Mouse (Mus musculus) CH12.LX (cell line): Measurements from ENCODE around the gene Zfp810. TPM values are rescaled to one million over a fixed set of nuclear protein-coding genes. Genes with fewer than 3 reads are reported as not detected.

Experiments
- DNase-seq: peaks from one replicate; pipeline ENCODE4 v3.0.0-alpha.2; 2013; ENCODE audit errors: extremely low read depth
- H3K27ac ChIP-seq: 2 replicates; pipeline ENCODE4 v1.5.1; 2012; ENCODE audit warnings: low read depth, mild to moderate bottlenecking, control low read depth, moderate library complexity; ENCODE audit not compliant: insufficient read depth
- H3K27me3 ChIP-seq: replicated peaks from 2 replicates; pipeline ENCODE3; 2012; ENCODE audit warnings: inconsistent platforms
- H3K36me3 ChIP-seq, 2 experiments: replicated peaks in 1 of 2; 2 replicates each; pipeline versions ENCODE3 to v1.6.1; 2012; ENCODE audit warnings: inconsistent platforms in 1 of 2, low read length in 1 of 2, mild to moderate bottlenecking in 1 of 2, mixed read lengths in 1 of 2, moderate library complexity in 1 of 2; ENCODE audit not compliant: control insufficient read depth in 1 of 2, insufficient read depth in 1 of 2
- H3K4me1 ChIP-seq, 2 experiments: 2 replicates each; pipeline ENCODE4 v1.6.1; 2012; ENCODE audit warnings: inconsistent platforms in 1 of 2, moderate library complexity in 1 of 2; ENCODE audit not compliant: insufficient read depth in 2 of 2, control insufficient read depth in 1 of 2
- H3K4me2 ChIP-seq: 2 replicates; pipeline ENCODE4 v1.6.1; 2012; ENCODE audit warnings: low read depth, mild to moderate bottlenecking, control low read depth; ENCODE audit not compliant: poor library complexity, insufficient read depth, severe bottlenecking
- H3K4me3 ChIP-seq, 3 experiments: fragments of 150-350 bp in 1 of 3; sonication (generic) in 1 of 3; replicated peaks in 1 of 3; 2 replicates each; pipeline versions ENCODE3 to v1.5.1; 2011 to 2012; ENCODE audit warnings: low read depth in 2 of 3, low read length in 2 of 3, mild to moderate bottlenecking in 2 of 3, moderate library complexity in 2 of 3, control low read depth in 1 of 3, improper control_type of control experiment in 1 of 3, inconsistent platforms in 1 of 3, mixed read lengths in 1 of 3; ENCODE audit not compliant: poor library complexity in 1 of 3
- H3K79me2 ChIP-seq: replicated peaks from 2 replicates; pipeline ENCODE4 v1.6.1; 2012; ENCODE audit warnings: mild to moderate bottlenecking, moderate library complexity; ENCODE audit not compliant: control insufficient read depth, poor library complexity, insufficient read depth, severe bottlenecking; ENCODE audit errors: extremely low read depth
- H3K9ac ChIP-seq: 2 replicates; pipeline ENCODE4 v1.6.1; 2012; ENCODE audit warnings: low read depth, mild to moderate bottlenecking, control low read depth, moderate library complexity; ENCODE audit not compliant: insufficient read depth
- H3K9me3 ChIP-seq: replicated peaks from 2 replicates; pipeline ENCODE3; 2012; ENCODE audit warnings: low read length, inconsistent platforms, mixed read lengths
- CHD1 ChIP-seq: IDR thresholded peaks from 2 replicates; pipeline ENCODE4 v1.6.1; 2012; ENCODE audit warnings: low read depth, low read length, improper control_type of control experiment, inconsistent platforms
- CTCF ChIP-seq, 2 experiments: IDR thresholded peaks in 1 of 2; conservative IDR thresholded peaks in 1 of 2; 2 replicates each; pipeline ENCODE4 v1.5.1; 2011 to 2012; ENCODE audit warnings: low read depth in 2 of 2, low read length in 2 of 2, improper control_type of control experiment in 1 of 2, inconsistent platforms in 1 of 2, mild to moderate bottlenecking in 1 of 2, moderate library complexity in 1 of 2
- E2F4 ChIP-seq: IDR thresholded peaks from 2 replicates; pipeline ENCODE4 v1.6.1; 2011; ENCODE audit warnings: low read depth, low read length, improper control_type of control experiment; ENCODE audit not compliant: insufficient replicate concordance
- GABPA ChIP-seq: IDR thresholded peaks from 2 replicates; pipeline ENCODE4 v1.6.1; 2012; ENCODE audit warnings: low read depth, low read length, improper control_type of control experiment, inconsistent platforms; ENCODE audit not compliant: insufficient replicate concordance
- HCFC1 ChIP-seq: IDR thresholded peaks from 2 replicates; pipeline ENCODE4 v1.6.1; 2012; ENCODE audit warnings: low read depth, mild to moderate bottlenecking, inconsistent platforms, low read length, improper control_type of control experiment
- IRF4 ChIP-seq: IDR thresholded peaks from 2 replicates; pipeline ENCODE4 v1.6.1; 2014; ENCODE audit warnings: low read depth, mild to moderate bottlenecking, inconsistent platforms, low read length, improper control_type of control experiment
- MAFK ChIP-seq: IDR thresholded peaks from 2 replicates; pipeline ENCODE4 v1.6.1; 2011; ENCODE audit warnings: low read length, improper control_type of control experiment; ENCODE audit not compliant: insufficient replicate concordance
- MAX ChIP-seq: IDR thresholded peaks from 2 replicates; pipeline ENCODE4 v1.6.1; 2011; ENCODE audit warnings: low read length, improper control_type of control experiment
- MEF2A ChIP-seq: IDR thresholded peaks from 2 replicates; pipeline ENCODE4 v1.6.1; 2014; ENCODE audit warnings: low read depth, mild to moderate bottlenecking, inconsistent platforms, low read length, improper control_type of control experiment, borderline replicate concordance
- MYC ChIP-seq: IDR thresholded peaks from 2 replicates; pipeline ENCODE4 v1.6.1; 2011; ENCODE audit warnings: low read depth, mild to moderate bottlenecking, improper control_type of control experiment, low read length
- NELFE ChIP-seq: IDR thresholded peaks from 2 replicates; pipeline ENCODE4 v1.6.1; 2011; ENCODE audit warnings: low read depth, low read length, improper control_type of control experiment
- PAX5 ChIP-seq: IDR thresholded peaks from 2 replicates; pipeline ENCODE4 v1.6.1; 2012; ENCODE audit warnings: low read length, inconsistent platforms, mixed read lengths
- POLR2AphosphoS2 ChIP-seq: IDR thresholded peaks from 2 replicates; pipeline ENCODE4 v1.6.1; 2011; ENCODE audit warnings: low read depth, low read length, improper control_type of control experiment
- TBP ChIP-seq: conservative IDR thresholded peaks from 2 replicates; pipeline ENCODE4 v1.6.1; 2011; ENCODE audit warnings: low read depth, low read length, improper control_type of control experiment
- TCF12 ChIP-seq: IDR thresholded peaks from 2 replicates; pipeline ENCODE4 v1.6.1; 2014; ENCODE audit warnings: low read depth, mild to moderate bottlenecking, inconsistent platforms, low read length, improper control_type of control experiment
- UBTF ChIP-seq: IDR thresholded peaks from 2 replicates; pipeline ENCODE4 v1.6.1; 2012; ENCODE audit warnings: low read depth, mild to moderate bottlenecking, inconsistent platforms, low read length, improper control_type of control experiment, moderate library complexity
- USF1 ChIP-seq: IDR thresholded peaks from 2 replicates; pipeline ENCODE4 v1.6.1; 2014; ENCODE audit warnings: low read depth, mild to moderate bottlenecking, inconsistent platforms, low read length, improper control_type of control experiment
- ZKSCAN1 ChIP-seq: IDR thresholded peaks from 2 replicates; pipeline ENCODE4 v1.6.1; 2012; ENCODE audit warnings: low read depth, inconsistent platforms, low read length, improper control_type of control experiment, borderline replicate concordance
- ZNF384 ChIP-seq: IDR thresholded peaks from 2 replicates; pipeline ENCODE4 v1.6.1; 2012; ENCODE audit warnings: low read depth, low read length, improper control_type of control experiment, inconsistent platforms
- dilution Hi-C: fragments of 300-500 bp; cut with MboI; formaldehyde crosslinking; loops from 2 replicates; pipeline ENCODE4 v1.14.3; 2020; ENCODE audit warnings: low sequenced_read_pairs; ENCODE audit not compliant: extremely low pct_unique_long_range_greater_than_20kb, extremely low pct_ligation_motif_present
- in situ Hi-C: fragments of 300-500 bp; cut with MboI; formaldehyde crosslinking; loops from 3 replicates; pipeline ENCODE4 v1.14.3; 2019; ENCODE audit warnings: low sequenced_read_pairs, low pct_ligation_motif_present, low pct_unique_long_range_greater_than_20kb, mixed read lengths
- polyA plus RNA-seq: library from polyadenylated mRNA; unstranded; fragments of >175 nt; gene quantifications from 2 replicates; pipeline ENCODE4 v1.2.1, GENCODE M21; 2012; ENCODE audit warnings: low read depth; ENCODE audit not compliant: insufficient read length
- total RNA-seq, 2 experiments: library from RNA; depleted of rRNA; stranded (reverse); fragments of 300-350 nt in 1 of 2; fragments of >200 nt in 1 of 2; gene quantifications; 2 replicates each; pipeline ENCODE4 v1.2.3; 2012 to 2014

The Zfp810 gene
- total and polyA plus RNA-seq, 3 experiments = 4.3 to 7.5 (median 7.2) TPM

GRCm38 (mm10) chr9:22268886-22269285 is 38.6 kb downstream of the Zfp810 start:
- TF ChIP-seq MYC (no peak), GABPA (no peak), PAX5 (no peak), MAFK (no peak), MAX (no peak), CHD1 (no peak), ZNF384 (no peak)
- H3K4me2 ChIP-seq = no peak overlapping the region
- H3K9ac ChIP-seq = no peak overlapping the region
- H3K4me1 ChIP-seq = peaks cover 0 to 11% of the 10 kb centered on the region in 2 experiments; a peak in 2 of 4 replicates
- H3K27me3 ChIP-seq = no peaks in the 10 kb centered on the region
- H3K4me3 ChIP-seq = no peak overlapping the region
- peaks cover 3% of the 10 kb centered on the region for H3K9me3 ChIP-seq
- no peak for DNase-seq
- H3K36me3 ChIP-seq = peaks cover 0 to 2% of the 10 kb centered on the region in 2 experiments
- no peaks in the 10 kb centered on the region for H3K79me2 ChIP-seq
- in situ Hi-C loops = no loop called here
- H3K27ac ChIP-seq = no peak overlapping the region
- dilution Hi-C loops = no loop called here

GRCm38 (mm10) chr9:22262611-22263010 is 44.8 kb downstream of the Zfp810 start:
- TF ChIP-seq POLR2AphosphoS2 = no peak
- TF ChIP-seq USF1 = no peak
- TF ChIP-seq CTCF (conservative IDR thresholded peaks at IDR 0.05 in 1 of 2, IDR thresholded peaks at IDR 0.05 in 1 of 2; ENCODE audit: low read depth in 2 of 2, low read length in 2 of 2) = no peak
- no peak for TF ChIP-seq TCF12
- no peak for TF ChIP-seq TBP
- no peak for TF ChIP-seq HCFC1
- TF ChIP-seq ZKSCAN1 = no peak
- TF ChIP-seq NELFE = no peak
- no peak for TF ChIP-seq UBTF
- TF ChIP-seq ZNF384 = no peak
- TF ChIP-seq MEF2A = no peak
- no peak for TF ChIP-seq E2F4
- TF ChIP-seq MYC = no peak
- no peak for TF ChIP-seq IRF4
- no peak for TF ChIP-seq MAX
- Histone ChIP-seq H3K9ac (no peak overlapping the region), H3K27me3 (no peaks in the 10 kb centered on the region), H3K36me3 (peaks cover 0 to 4% of the 10 kb centered on the region in 2 experiments), H3K4me2 (no peak overlapping the region), H3K4me1 (peaks cover 2 to 18% of the 10 kb centered on the region in 2 experiments; a peak in 3 of 4 replicates), H3K9me3 (peaks cover 3% of the 10 kb centered on the region), H3K27ac (no peak overlapping the region), H3K4me3 (no peak overlapping the region), H3K79me2 (peaks cover 7% of the 10 kb centered on the region)
- dilution Hi-C loops (no loop called here), in situ Hi-C loops (no loop called here)
- no peak for DNase-seq
